Mouse (Mus musculus) intestine, embryonic 14.5 days (tissue): Measurements from ENCODE around the gene 4932438A13Rik. TPM values are rescaled to one million over a fixed set of nuclear protein-coding genes. Genes with fewer than 3 reads are reported as not detected.
A peak's percentile ranks its signal among the peaks of the same experiment; 100 is the strongest.

Experiments used
- ATAC-seq: fragments of 200-750 bp; cut with Nextera tagmentation; replicated peaks from 2 replicates; pipeline ENCODE4 v1.8.0; 2017; ENCODE audit warnings: low read depth, moderate number of reproducible peaks, moderate TSS enrichment, moderate library complexity; ENCODE audit not compliant: low FRiP score, low TSS enrichment
- DNase-seq: peaks from one replicate; pipeline ENCODE4 v3.0.0-alpha.2; 2018; ENCODE audit warnings: low spot score
- H3K27ac ChIP-seq: fragments of 300-500 bp; sonication (generic); 2 replicates; pipeline ENCODE4 v1.5.1; 2014; ENCODE audit warnings: low read depth, mild to moderate bottlenecking, control low read depth
- H3K27me3 ChIP-seq: fragments of 300-500 bp; sonication (generic); replicated peaks from 2 replicates; pipeline ENCODE4 v1.6.1; 2014; ENCODE audit warnings: low read length, control low read depth; ENCODE audit not compliant: control insufficient read depth, insufficient read depth
- H3K36me3 ChIP-seq: fragments of 300-500 bp; sonication (generic); 2 replicates; pipeline ENCODE4 v1.6.1; 2014; ENCODE audit warnings: low read length, control low read depth; ENCODE audit not compliant: control insufficient read depth, insufficient read depth
- H3K4me1 ChIP-seq: fragments of 300-500 bp; sonication (generic); replicated peaks from 2 replicates; pipeline ENCODE4 v1.6.1; 2014; ENCODE audit warnings: low read length, control low read depth, mixed read lengths; ENCODE audit not compliant: control insufficient read depth, insufficient read depth
- H3K4me2 ChIP-seq: fragments of 300-500 bp; sonication (generic); 2 replicates; pipeline ENCODE4 v1.6.1; 2014; ENCODE audit warnings: low read length
- H3K4me3 ChIP-seq: fragments of 300-500 bp; sonication (generic); 2 replicates; pipeline ENCODE4 v1.5.1; 2014; ENCODE audit warnings: low read depth, low read length, control low read depth, mixed read lengths
- H3K9ac ChIP-seq: fragments of 300-500 bp; sonication (generic); 2 replicates; pipeline ENCODE4 v1.6.1; 2014; ENCODE audit warnings: mild to moderate bottlenecking, low read length
- H3K9me3 ChIP-seq: fragments of 300-500 bp; sonication (generic); 2 replicates; pipeline ENCODE4 v1.6.1; 2016; ENCODE audit warnings: low read length, control low read depth; ENCODE audit not compliant: control insufficient read depth
- WGBS: fragments of 180-500 bp; shearing (Covaris S2); extraction: QIAGEN DNeasy Blood & Tissue Kit; methylation state at CpG from one replicate; pipeline ENCODE4 v1.1.7; 2014; 5-methylcytosine and 5-hydroxymethylcytosine counted together
- polyA plus RNA-seq: library from polyadenylated mRNA; unstranded; fragments of >200 nt; fragmentation: Nextera tagmentation; extraction: Ambion mirVana; gene quantifications from 2 replicates; pipeline ENCODE4 v1.2.1, GENCODE M21; 2014

Gene 4932438A13Rik
- polyA plus RNA-seq, 1 experiment from 2014 or later, result 54.3 TPM

DNA sequence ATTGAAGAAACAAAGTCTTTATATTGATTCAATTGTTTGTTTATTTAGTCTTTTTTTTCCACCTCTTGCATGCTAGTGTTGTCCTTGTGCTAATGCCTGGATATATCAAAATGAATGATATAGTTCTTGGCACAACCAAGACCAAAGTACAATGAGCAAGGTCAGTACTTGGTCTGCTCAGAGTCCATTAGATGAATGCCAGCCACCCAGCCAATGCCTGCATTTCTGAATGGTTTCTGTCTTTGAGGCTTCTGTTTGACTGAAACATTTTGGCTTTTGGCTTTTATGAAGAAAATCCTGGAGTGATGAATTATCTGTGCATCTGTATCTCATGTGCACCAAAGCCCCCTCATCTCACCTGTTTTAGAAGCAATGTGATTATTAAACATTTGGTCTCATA, 176.9 kb downstream of the 4932438A13Rik start:
- Histone ChIP-seq H3K4me1 (no peaks in the 10 kb centered on the region), H3K9ac (no peak overlapping the region), H3K4me2 (no peak overlapping the region), H3K4me3 (no peak overlapping the region), H3K36me3 (peaks cover 71% of the 10 kb centered on the region), H3K27ac (no peak overlapping the region), H3K27me3 (no peaks in the 10 kb centered on the region), H3K9me3 (no peaks in the 10 kb centered on the region)
- DNase-seq, result no peak
- ATAC-seq, result no peak

GRCm38 (mm10) chr3:37051491-37051890, 188.6 kb downstream of the 4932438A13Rik start:
- no peak for DNase-seq
- ATAC-seq, result no peak

DNA sequence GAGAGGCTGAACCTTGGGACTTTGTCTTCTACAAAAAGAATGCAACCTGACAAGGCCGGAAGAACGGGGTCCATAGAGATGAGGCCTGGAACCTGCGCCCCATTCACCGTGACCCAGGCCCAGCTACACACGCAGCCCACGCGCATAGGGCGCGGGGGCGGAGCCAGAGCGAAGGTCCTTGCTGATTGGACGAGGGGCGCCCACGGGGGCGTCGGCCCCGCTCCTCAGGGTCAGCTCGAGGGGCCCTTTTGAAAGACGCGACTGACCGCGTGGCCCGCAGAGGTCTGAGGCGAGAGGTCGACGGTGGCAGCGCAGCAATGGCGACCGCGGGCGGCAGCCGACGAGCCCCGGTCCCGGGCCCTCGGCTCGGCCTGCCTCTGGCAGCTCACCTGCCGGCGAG, 200.5 kb downstream of the 4932438A13Rik start, which contains the start of gene Adad1:
TSS of gene Adad1 (plus strand) at position 122 of the 400 bp plus-strand sequence.
- no peak within 1 kb of the TSS for H3K27ac ChIP-seq
- ATAC-seq, result no peak
- no peak for DNase-seq
- no peaks in the 10 kb centered on the region for H3K36me3 ChIP-seq
- H3K4me3 ChIP-seq, result peak within 1 kb of the TSS; percentile 12
- H3K4me1 ChIP-seq, result no peaks in the 10 kb centered on the region
- peak within 1 kb of the TSS; percentile 46 for H3K4me2 ChIP-seq
- no peak within 1 kb of the TSS for H3K9ac ChIP-seq
- H3K27me3 ChIP-seq, result no peaks in the 10 kb centered on the region
- peaks cover 12% of the 10 kb centered on the region for H3K9me3 ChIP-seq
- WGBS, result 59% methylated on average over 37 of the region's 39 CpGs

More at GRCm38 (mm10) chr3:37051491-37051890, 188.6 kb downstream of the 4932438A13Rik start:
- no peak overlapping the region for H3K9ac ChIP-seq
- H3K9me3 ChIP-seq, result no peaks in the 10 kb centered on the region
- no peak overlapping the region for H3K27ac ChIP-seq
- 96% methylated on average over 1 of the region's 1 CpGs for WGBS
- peaks cover 39% of the 10 kb centered on the region for H3K36me3 ChIP-seq
- H3K27me3 ChIP-seq, result no peaks in the 10 kb centered on the region
- H3K4me2 ChIP-seq, result no peak overlapping the region
- no peaks in the 10 kb centered on the region for H3K4me1 ChIP-seq
- H3K4me3 ChIP-seq, result no peak overlapping the region

DNA sequence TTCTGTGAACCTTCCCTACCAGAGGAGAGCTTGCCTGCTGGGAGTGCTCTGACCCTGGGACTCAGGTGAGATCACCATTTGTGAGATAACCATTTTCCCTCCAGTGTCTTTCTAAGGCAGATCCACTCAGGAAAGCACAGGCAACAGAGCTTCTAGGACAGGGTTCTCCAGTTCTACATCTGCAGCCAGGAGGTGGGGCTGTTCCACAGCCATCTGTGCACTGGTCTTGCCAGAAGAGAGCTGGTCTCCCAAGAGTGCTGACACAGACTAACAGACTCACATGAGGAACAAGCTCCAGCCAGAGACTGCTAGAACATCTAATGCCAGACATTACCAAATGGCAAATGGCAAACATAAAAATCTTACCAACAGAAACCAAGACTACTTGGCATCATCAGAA, 210.3 kb downstream of the 4932438A13Rik start:
- H3K9ac ChIP-seq, result no peak overlapping the region
- no peaks in the 10 kb centered on the region for H3K9me3 ChIP-seq
- no peaks in the 10 kb centered on the region for H3K4me1 ChIP-seq
- no peak overlapping the region for H3K4me3 ChIP-seq
- ATAC-seq, result no peak
- DNase-seq, result no peak
- no peak overlapping the region for H3K27ac ChIP-seq
- no peaks in the 10 kb centered on the region for H3K27me3 ChIP-seq
- no peak overlapping the region for H3K4me2 ChIP-seq
- no peaks in the 10 kb centered on the region for H3K36me3 ChIP-seq

DNA sequence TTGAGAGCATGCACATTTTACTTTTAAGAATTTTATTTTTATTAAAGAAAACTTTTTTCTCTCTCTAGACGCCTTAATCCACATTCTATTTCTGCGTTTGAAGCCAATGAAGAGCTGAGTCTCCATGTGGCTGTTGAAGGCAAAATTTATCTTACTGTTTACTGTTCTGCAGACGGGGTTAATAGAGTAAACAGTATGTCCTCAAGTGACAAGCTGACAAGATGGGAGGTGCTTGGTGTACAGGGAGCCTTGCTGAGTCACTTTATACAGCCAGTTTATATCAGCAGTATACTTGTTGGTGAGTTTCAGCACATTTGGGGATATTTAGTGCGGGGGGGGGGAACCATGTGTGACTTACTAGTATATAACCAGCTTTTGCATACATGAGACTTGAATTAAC, 222.0 kb downstream of the 4932438A13Rik start:
- no peaks in the 10 kb centered on the region for H3K27me3 ChIP-seq
- H3K36me3 ChIP-seq, result no peaks in the 10 kb centered on the region
- H3K4me1 ChIP-seq, result no peaks in the 10 kb centered on the region
- no peaks in the 10 kb centered on the region for H3K9me3 ChIP-seq
- no peak overlapping the region for H3K9ac ChIP-seq
- no peak overlapping the region for H3K27ac ChIP-seq
- no peak overlapping the region for H3K4me2 ChIP-seq
- 54% methylated on average over 4 of the region's 4 CpGs for WGBS
- ATAC-seq (no peak), DNase-seq (no peak)
- no peak overlapping the region for H3K4me3 ChIP-seq

GRCm38 (mm10) chr3:37090721-37091120, 227.8 kb downstream of the 4932438A13Rik start:
- H3K4me1 ChIP-seq, result no peaks in the 10 kb centered on the region
- no peak for ATAC-seq
- no peaks in the 10 kb centered on the region for H3K27me3 ChIP-seq
- no peak overlapping the region for H3K27ac ChIP-seq
- no peaks in the 10 kb centered on the region for H3K36me3 ChIP-seq
- H3K4me2 ChIP-seq, result no peak overlapping the region
- no peak for DNase-seq
- no peak overlapping the region for H3K4me3 ChIP-seq
- H3K9ac ChIP-seq, result no peak overlapping the region
- H3K9me3 ChIP-seq, result no peaks in the 10 kb centered on the region

Other genes starting within 250 kb of the 4932438A13Rik start
- 10.4 and 13.5 TPM in 2 replicates for gene Bbs7, start 249.6 kb upstream of the 4932438A13Rik start, polyA plus RNA-seq
- 3.7 and 5.6 TPM in 2 replicates for gene Trpc3, start 172.9 kb upstream of the 4932438A13Rik start, polyA plus RNA-seq
- gene Adad1, start 200.4 kb downstream of the 4932438A13Rik start, polyA plus RNA-seq, result 0.35 and 0.37 TPM in 2 replicates